Mouse (Mus musculus) monocyte, adult 59 days (primary cell): ENCODE results near the gene Tpbgl. TPM values are rescaled to one million over a fixed set of nuclear protein-coding genes. Genes with fewer than 3 reads are reported as not detected.

Experiments
- total RNA-seq, 2 experiments: library from RNA; stranded (reverse); gene quantifications; one replicate each; pipeline ENCODE4 v1.2.4; 2023

The Tpbgl gene
- 1 to 10 TPM; 6.4 to 7.5 TPM for total RNA-seq

GRCm38 (mm10) chr7:99626376-99627270, at the start of gene Tpbgl:
Gene Tpbgl, minus strand, starts transcription at chr7:99627103.

Other genes starting within 250 kb of the Tpbgl start
- 10 to 100 TPM in 1 of 2 experiments, 1 to 10 TPM in 1; 8.5 to 15.9 TPM for gene Gdpd5, start 245.7 kb downstream of the Tpbgl start, total RNA-seq
- 1 to 10 TPM in 1 of 2 experiments, under 1 TPM in 1; 0.55 to 1.2 TPM for gene Klhl35, start 161.1 kb downstream of the Tpbgl start, total RNA-seq
- 100 to 1,000 TPM; 620 to 759 TPM for gene Rps3, start 143.4 kb downstream of the Tpbgl start, total RNA-seq
- 100 to 1,000 TPM; 216 to 227 TPM for gene Arrb1, start 91.6 kb downstream of the Tpbgl start, total RNA-seq
- 10 to 100 TPM; 23.0 to 26.1 TPM for gene Slco2b1, start 84.2 kb upstream of the Tpbgl start, total RNA-seq
- not detected for gene Olfr520, start 103.2 kb upstream of the Tpbgl start, total RNA-seq
- not detected for gene Olfr521, start 136.4 kb upstream of the Tpbgl start, total RNA-seq
- 1 to 10 TPM in 1 of 2 experiments, under 1 TPM in 1; 0.89 to 1.1 TPM for gene Neu3, start 201.3 kb upstream of the Tpbgl start, total RNA-seq
- not detected for gene Xrra1, start 232.0 kb upstream of the Tpbgl start, total RNA-seq
- 100 to 1,000 TPM; 111 to 114 TPM for gene Spcs2, start 236.4 kb upstream of the Tpbgl start, total RNA-seq